Mouse (Mus musculus) lung, adult 2 months (tissue): ENCODE measurements around the gene Coq4.
A peak's percentile ranks its signal among the peaks of the same experiment; 100 is the strongest.

Experiments used
- CTCF ChIP-seq: fragments of 200-500 bp; IDR thresholded peaks from 2 replicates; pipeline ENCODE4 v1.5.1; 2011; ENCODE audit warnings: mild to moderate bottlenecking, low read length, control low read depth; ENCODE audit not compliant: insufficient read depth
- POLR2A ChIP-seq: fragments of 200-500 bp; IDR thresholded peaks from 2 replicates; pipeline ENCODE4 v1.6.1; 2011; ENCODE audit warnings: low read depth, mild to moderate bottlenecking, control low read depth, low read length, borderline replicate concordance; ENCODE audit errors: extremely low read depth

- 0 out of 2 replicates have a peak, but pooled peaks have one; percentile 15 for TF ChIP-seq CTCF
- TF ChIP-seq POLR2A = no peak
Measured at GRCm38 (mm10) chr2:29747852-29748251, 39.4 kb upstream of the Coq4 start.
